Mouse (Mus musculus): ENCODE measurements around the gene Prmt8. TPM values are rescaled to one million over a fixed set of nuclear protein-coding genes. Genes with fewer than 3 reads are reported as not detected.

Prmt8 gene
- polyA plus RNA-seq, 1 experiment from 2014 or later = 0.13 TPM

GRCm38 (mm10) chr6:127767201-127767705 is 2.0 kb downstream of the Prmt8 start:
- Histone ChIP-seq H3K27ac (replicated peaks; ENCODE audit: low read depth, low read length) (no peak overlapping the region), H3K9ac (ENCODE audit: low read length) (no peak overlapping the region), H3K9me3 (ENCODE audit: control insufficient read depth, low read length) (no peaks in the 10 kb centered on the region), H3K4me1 (ENCODE audit: control insufficient read depth, insufficient read depth, low read length) (peaks cover 23% of the 10 kb centered on the region), H3K4me3 (ENCODE audit: low read depth, low read length) (no peak overlapping the region), H3K4me2 (ENCODE audit: low read depth, severe bottlenecking) (peak overlapping the region; percentile 33), H3K36me3 (ENCODE audit: control insufficient read depth, insufficient read depth, low read length) (no peaks in the 10 kb centered on the region), H3K27me3 (ENCODE audit: control insufficient read depth, insufficient read depth, low read length) (peaks cover 66% of the 10 kb centered on the region)
- ATAC-seq (ENCODE audit: insufficient number of reproducible peaks, low FRiP score, low TSS enrichment, low read depth) (no peak), DNase-seq (ENCODE audit: low spot score) (no peak)
- 3% methylated on average over 18 of the region's 18 CpGs for WGBS

GRCm38 (mm10) chr6:127766641-127767200 is 2.6 kb downstream of the Prmt8 start:
- Histone ChIP-seq H3K27ac (replicated peaks; ENCODE audit: low read depth, low read length) (no peak overlapping the region), H3K4me3 (ENCODE audit: low read depth, low read length) (no peak overlapping the region), H3K4me1 (ENCODE audit: control insufficient read depth, insufficient read depth, low read length) (peaks cover 23% of the 10 kb centered on the region), H3K9ac (ENCODE audit: low read length) (no peak overlapping the region), H3K36me3 (ENCODE audit: control insufficient read depth, insufficient read depth, low read length) (no peaks in the 10 kb centered on the region), H3K4me2 (ENCODE audit: low read depth, severe bottlenecking) (peak overlapping the region; percentile 33), H3K9me3 (ENCODE audit: control insufficient read depth, low read length) (no peaks in the 10 kb centered on the region), H3K27me3 (ENCODE audit: control insufficient read depth, insufficient read depth, low read length) (peaks cover 66% of the 10 kb centered on the region)
- peak; percentile 34 for DNase-seq (ENCODE audit: low spot score)
- ATAC-seq (ENCODE audit: insufficient number of reproducible peaks, low FRiP score, low TSS enrichment, low read depth) = no peak
- 1% methylated on average over 28 of the region's 28 CpGs for WGBS

GRCm38 (mm10) chr6:127766041-127766604 is 3.1 kb downstream of the Prmt8 start:
- no peaks in the 10 kb centered on the region for H3K9me3 ChIP-seq (ENCODE audit: control insufficient read depth, low read length)
- no peak overlapping the region for H3K4me2 ChIP-seq (ENCODE audit: low read depth, severe bottlenecking)
- H3K4me1 ChIP-seq (ENCODE audit: control insufficient read depth, insufficient read depth, low read length) = peaks cover 23% of the 10 kb centered on the region
- H3K27ac ChIP-seq (replicated peaks; ENCODE audit: low read depth, low read length) = no peak overlapping the region
- no peak for ATAC-seq (ENCODE audit: insufficient number of reproducible peaks, low FRiP score, low TSS enrichment, low read depth)
- no peak overlapping the region for H3K9ac ChIP-seq (ENCODE audit: low read length)
- H3K27me3 ChIP-seq (ENCODE audit: control insufficient read depth, insufficient read depth, low read length) = peaks cover 63% of the 10 kb centered on the region
- no peak for DNase-seq (ENCODE audit: low spot score)
- WGBS = 7% methylated on average over 9 of the region's 11 CpGs
- H3K4me3 ChIP-seq (ENCODE audit: low read depth, low read length) = no peak overlapping the region
- H3K36me3 ChIP-seq (ENCODE audit: control insufficient read depth, insufficient read depth, low read length) = no peaks in the 10 kb centered on the region

DNA sequence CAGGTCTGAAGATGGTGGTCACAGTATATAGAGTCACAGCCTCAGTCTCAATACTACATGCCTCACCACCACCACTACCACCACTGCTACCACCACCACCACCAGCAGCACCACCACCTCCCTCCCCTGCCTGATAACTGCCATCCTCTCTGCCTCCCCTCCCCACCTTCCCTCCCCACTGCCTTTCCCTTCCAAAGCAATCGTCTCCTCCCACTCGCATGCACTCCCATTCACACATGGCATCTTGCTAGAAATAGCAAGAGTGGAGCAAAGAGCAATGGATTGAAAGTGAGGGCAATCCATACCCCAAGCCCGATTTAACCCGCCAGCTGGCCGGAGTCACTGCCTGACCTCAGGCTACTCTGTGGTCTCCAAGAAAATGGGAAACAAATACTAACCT is 3.7 kb downstream of the Prmt8 start:
- H3K9ac ChIP-seq (ENCODE audit: low read length) = no peak overlapping the region
- no peaks in the 10 kb centered on the region for H3K9me3 ChIP-seq (ENCODE audit: control insufficient read depth, low read length)
- DNase-seq (ENCODE audit: low spot score) = no peak
- WGBS = 34% methylated on average over 5 of the region's 5 CpGs
- H3K4me1 ChIP-seq (ENCODE audit: control insufficient read depth, insufficient read depth, low read length) = peaks cover 23% of the 10 kb centered on the region
- H3K27ac ChIP-seq (replicated peaks; ENCODE audit: low read depth, low read length) = no peak overlapping the region
- H3K4me3 ChIP-seq (ENCODE audit: low read depth, low read length) = no peak overlapping the region
- peaks cover 58% of the 10 kb centered on the region for H3K27me3 ChIP-seq (ENCODE audit: control insufficient read depth, insufficient read depth, low read length)
- no peak for ATAC-seq (ENCODE audit: insufficient number of reproducible peaks, low FRiP score, low TSS enrichment, low read depth)
- H3K36me3 ChIP-seq (ENCODE audit: control insufficient read depth, insufficient read depth, low read length) = no peaks in the 10 kb centered on the region
- H3K4me2 ChIP-seq (ENCODE audit: low read depth, severe bottlenecking) = no peak overlapping the region

DNA sequence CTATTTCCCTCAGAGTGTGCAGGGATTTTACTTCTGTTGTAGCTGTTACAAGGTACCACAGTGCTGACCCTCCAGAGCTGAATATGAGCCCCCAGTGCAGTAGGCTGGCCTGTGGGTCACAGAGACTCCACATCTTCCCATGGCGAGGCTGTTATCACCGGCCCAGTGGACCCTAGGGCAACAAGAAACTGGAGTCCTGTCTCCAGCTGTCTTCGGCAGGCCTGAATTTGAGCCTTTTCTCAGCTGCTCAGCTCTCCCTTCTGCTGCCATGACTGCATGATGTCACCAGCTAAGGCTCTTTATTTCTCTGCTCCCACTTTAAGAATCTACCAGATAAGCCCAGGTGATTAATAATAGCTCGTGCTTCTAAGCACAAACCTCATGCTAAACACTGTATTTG is 11.0 kb downstream of the Prmt8 start:
- ATAC-seq (ENCODE audit: insufficient number of reproducible peaks, low FRiP score, low TSS enrichment, low read depth) (no peak), DNase-seq (ENCODE audit: low spot score) (no peak)
- Histone ChIP-seq H3K4me1 (ENCODE audit: control insufficient read depth, insufficient read depth, low read length) (no peaks in the 10 kb centered on the region), H3K9ac (ENCODE audit: low read length) (no peak overlapping the region), H3K36me3 (ENCODE audit: control insufficient read depth, insufficient read depth, low read length) (no peaks in the 10 kb centered on the region), H3K9me3 (ENCODE audit: control insufficient read depth, low read length) (no peaks in the 10 kb centered on the region), H3K27ac (replicated peaks; ENCODE audit: low read depth, low read length) (no peak overlapping the region), H3K4me2 (ENCODE audit: low read depth, severe bottlenecking) (no peak overlapping the region), H3K4me3 (ENCODE audit: low read depth, low read length) (no peak overlapping the region), H3K27me3 (ENCODE audit: control insufficient read depth, insufficient read depth, low read length) (no peaks in the 10 kb centered on the region)
- 58% methylated on average over 4 of the region's 4 CpGs for WGBS

DNA sequence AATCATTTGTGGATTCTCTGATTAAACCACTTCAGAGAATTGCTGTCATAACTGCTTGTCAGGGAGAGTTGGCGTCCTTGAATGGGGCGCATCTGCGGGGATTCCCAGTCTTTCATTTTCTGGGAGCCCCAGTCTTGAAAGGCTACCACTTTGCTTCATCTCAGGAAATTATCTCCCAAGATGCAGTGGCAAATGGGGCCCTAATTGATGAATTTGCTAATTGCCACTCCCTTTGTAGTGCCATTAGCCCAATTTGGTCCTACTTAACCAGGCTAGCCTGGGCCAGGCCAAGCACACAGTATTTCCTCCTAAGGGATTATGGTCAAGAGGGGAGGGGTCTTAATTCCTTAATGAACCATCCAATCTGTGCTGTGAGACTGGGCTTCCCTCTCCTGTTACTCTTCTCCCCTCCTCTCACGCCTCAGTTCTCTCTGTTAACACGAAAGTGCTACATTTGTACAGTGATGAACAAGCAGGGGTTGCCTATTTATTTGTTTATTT is 11.6 kb downstream of the Prmt8 start:
- Histone ChIP-seq H3K27ac (replicated peaks; ENCODE audit: low read depth, low read length) (no peak overlapping the region), H3K36me3 (ENCODE audit: control insufficient read depth, insufficient read depth, low read length) (no peaks in the 10 kb centered on the region), H3K4me1 (ENCODE audit: control insufficient read depth, insufficient read depth, low read length) (no peaks in the 10 kb centered on the region), H3K27me3 (ENCODE audit: control insufficient read depth, insufficient read depth, low read length) (no peaks in the 10 kb centered on the region), H3K9ac (ENCODE audit: low read length) (no peak overlapping the region), H3K4me3 (ENCODE audit: low read depth, low read length) (no peak overlapping the region), H3K9me3 (ENCODE audit: control insufficient read depth, low read length) (no peaks in the 10 kb centered on the region), H3K4me2 (ENCODE audit: low read depth, severe bottlenecking) (no peak overlapping the region)
- ATAC-seq (ENCODE audit: insufficient number of reproducible peaks, low FRiP score, low TSS enrichment, low read depth) = no peak
- no peak for DNase-seq (ENCODE audit: low spot score)
- 71% methylated on average over 5 of the region's 5 CpGs for WGBS

- Histone ChIP-seq H3K9me3 (ENCODE audit: control insufficient read depth, low read length) (no peaks in the 10 kb centered on the region), H3K9ac (ENCODE audit: low read length) (no peak overlapping the region), H3K4me2 (ENCODE audit: low read depth, severe bottlenecking) (no peak overlapping the region), H3K4me1 (ENCODE audit: control insufficient read depth, insufficient read depth, low read length) (no peaks in the 10 kb centered on the region), H3K4me3 (ENCODE audit: low read depth, low read length) (no peak overlapping the region), H3K27ac (replicated peaks; ENCODE audit: low read depth, low read length) (no peak overlapping the region), H3K27me3 (ENCODE audit: control insufficient read depth, insufficient read depth, low read length) (no peaks in the 10 kb centered on the region), H3K36me3 (ENCODE audit: control insufficient read depth, insufficient read depth, low read length) (no peaks in the 10 kb centered on the region)
- ATAC-seq (ENCODE audit: insufficient number of reproducible peaks, low FRiP score, low TSS enrichment, low read depth) (no peak), DNase-seq (ENCODE audit: low spot score) (no peak)
- 41% methylated on average over 12 of the region's 12 CpGs for WGBS
Measured at GRCm38 (mm10) chr6:127756856-127757255, 12.4 kb downstream of the Prmt8 start.

DNA sequence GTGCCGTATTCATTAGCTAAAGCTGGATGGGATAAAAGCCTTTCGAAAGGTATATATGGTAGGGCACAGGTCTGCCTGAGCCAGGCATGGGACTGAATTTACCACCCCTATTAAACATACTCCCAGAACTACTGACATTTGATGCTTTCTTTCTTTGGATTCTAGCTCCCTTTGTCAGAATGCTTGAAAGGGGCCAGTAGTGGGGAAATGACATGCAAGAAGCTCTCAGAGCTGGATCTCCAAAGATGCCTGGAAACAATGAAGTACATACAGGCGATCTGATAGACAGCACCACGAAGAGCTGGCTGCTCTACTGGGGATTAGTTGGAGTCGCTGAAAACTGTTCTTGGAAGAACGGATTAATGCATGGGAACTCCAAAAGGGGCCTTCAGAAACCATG is 16.0 kb downstream of the Prmt8 start:
- Histone ChIP-seq H3K36me3 (ENCODE audit: control insufficient read depth, insufficient read depth, low read length) (no peaks in the 10 kb centered on the region), H3K4me1 (ENCODE audit: control insufficient read depth, insufficient read depth, low read length) (no peaks in the 10 kb centered on the region), H3K27ac (replicated peaks; ENCODE audit: low read depth, low read length) (no peak overlapping the region), H3K27me3 (ENCODE audit: control insufficient read depth, insufficient read depth, low read length) (no peaks in the 10 kb centered on the region), H3K9me3 (ENCODE audit: control insufficient read depth, low read length) (no peaks in the 10 kb centered on the region), H3K4me2 (ENCODE audit: low read depth, severe bottlenecking) (no peak overlapping the region), H3K4me3 (ENCODE audit: low read depth, low read length) (no peak overlapping the region), H3K9ac (ENCODE audit: low read length) (no peak overlapping the region)
- DNase-seq (ENCODE audit: low spot score) (no peak), ATAC-seq (ENCODE audit: insufficient number of reproducible peaks, low FRiP score, low TSS enrichment, low read depth) (no peak)
- 82% methylated on average over 6 of the region's 6 CpGs for WGBS
